Mouse (Mus musculus) B cell, adult 2 months (primary cell): ENCODE measurements around the gene Zfp408.
A peak's percentile ranks its signal among the peaks of the same experiment; 100 is the strongest.

Source experiments
- DNase-seq, 2 experiments: peaks; one replicate each; pipeline ENCODE4 v3.0.0; 2022

The Zfp408 gene

DNA sequence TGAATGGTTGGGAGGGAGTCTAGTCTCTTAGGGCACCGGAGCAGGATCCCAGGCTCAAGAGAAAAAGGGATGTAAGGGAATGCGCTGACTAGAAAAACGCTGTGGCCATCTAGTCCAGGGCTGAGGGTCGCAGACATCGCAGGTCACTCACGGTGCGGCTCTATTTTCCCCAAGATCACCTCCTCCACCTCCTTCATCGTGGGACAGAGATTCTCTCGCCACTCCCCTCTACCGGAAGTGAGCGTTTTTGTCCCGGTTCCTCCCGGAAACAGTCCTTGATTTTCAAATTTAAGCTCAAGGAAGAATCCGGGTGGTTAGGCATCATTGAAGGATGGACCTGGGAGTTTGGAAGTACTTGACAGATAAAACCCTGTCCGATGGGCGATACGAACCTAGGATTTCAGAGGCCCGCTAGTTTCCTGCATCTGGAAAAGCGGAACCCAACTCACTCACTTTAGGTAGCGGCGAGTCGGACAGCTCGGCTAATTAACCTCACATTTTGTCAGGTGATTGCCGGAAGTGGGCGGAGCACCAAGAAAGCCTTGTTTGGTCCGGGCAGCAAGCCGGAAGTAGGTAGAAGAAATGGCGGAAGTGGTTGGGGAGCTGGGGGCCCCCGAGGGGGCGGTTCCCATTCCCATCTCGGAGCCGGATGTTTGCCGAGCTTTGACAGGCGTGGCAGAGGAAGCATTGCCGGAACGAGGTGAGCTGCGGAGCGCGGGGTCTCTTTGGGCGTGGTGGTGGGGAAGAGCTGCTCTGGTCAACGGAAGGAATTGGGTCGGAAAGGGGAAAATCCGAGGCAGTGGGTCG is at the start of gene Zfp408, which contains the start of gene Arhgap1:
Zfp408 (minus strand) TSS at position 239 of the 807 bp plus-strand sequence.
Arhgap1 (plus strand) TSS at position 308 of the 807 bp plus-strand sequence.
- DNase-seq: peak; percentile 95 to 96

- no peak for DNase-seq
Observed at GRCm38 (mm10) chr2:91699225-91699624, 49.6 kb upstream of the Zfp408 start.

- no peak for DNase-seq
Observed at GRCm38 (mm10) chr2:91696225-91696590, 46.6 kb upstream of the Zfp408 start.

DNA sequence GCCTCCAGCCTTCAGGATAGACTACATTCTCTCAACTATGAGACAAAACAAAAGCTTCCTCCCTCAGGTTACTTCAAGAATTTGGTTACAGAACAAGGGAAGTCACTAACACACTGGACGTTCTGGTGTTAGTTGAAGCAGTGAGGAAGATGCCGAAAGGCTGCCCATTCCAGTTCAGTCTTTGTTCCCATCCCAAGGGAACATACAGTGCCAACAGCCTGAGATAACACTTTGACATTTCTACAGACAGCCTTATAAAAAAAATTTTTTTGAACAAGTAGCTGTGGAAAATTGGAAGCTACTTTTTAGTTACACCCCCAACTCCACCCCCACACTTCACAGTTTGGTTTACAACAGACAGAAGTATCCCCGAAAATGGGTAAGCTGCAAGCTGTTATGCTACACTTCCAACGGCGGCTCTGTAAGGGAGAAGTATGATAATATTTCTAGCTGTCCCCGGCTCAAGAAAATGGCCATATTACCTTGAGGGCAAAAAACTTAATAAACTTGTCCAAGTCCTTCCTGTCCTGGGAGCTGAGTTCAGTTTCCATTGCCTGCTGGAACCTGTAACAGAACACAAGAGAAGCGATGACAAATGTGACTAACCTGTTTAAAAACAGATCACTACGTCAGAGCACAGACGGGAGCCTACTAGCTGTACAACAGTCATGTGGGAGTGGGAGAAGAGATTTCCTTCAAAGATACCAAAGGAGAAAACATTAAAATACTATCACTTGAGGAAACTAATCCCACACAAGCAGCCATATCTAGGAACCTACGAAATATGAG is 46.0 kb upstream of the Zfp408 start:
- DNase-seq: no peak

DNA sequence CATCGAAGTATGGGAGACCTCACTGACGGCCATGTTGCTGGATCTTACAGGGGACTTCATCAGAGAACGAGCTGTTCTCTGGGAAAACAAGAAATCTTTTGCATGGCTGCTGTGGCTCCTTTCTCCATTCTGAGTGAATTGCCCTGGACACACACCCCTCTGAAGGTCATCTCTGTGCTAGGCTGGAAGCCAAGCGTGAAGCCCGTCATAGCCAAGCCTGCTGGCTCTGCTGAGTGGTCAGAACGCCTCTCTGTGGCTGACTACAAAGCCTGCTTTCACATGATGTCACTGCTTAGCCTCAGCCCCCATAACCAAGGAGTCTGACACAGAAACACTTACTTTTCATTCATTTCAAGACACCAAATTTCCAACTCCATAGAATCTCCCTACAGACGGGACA is 39.9 kb upstream of the Zfp408 start:
- DNase-seq: no peak

DNA sequence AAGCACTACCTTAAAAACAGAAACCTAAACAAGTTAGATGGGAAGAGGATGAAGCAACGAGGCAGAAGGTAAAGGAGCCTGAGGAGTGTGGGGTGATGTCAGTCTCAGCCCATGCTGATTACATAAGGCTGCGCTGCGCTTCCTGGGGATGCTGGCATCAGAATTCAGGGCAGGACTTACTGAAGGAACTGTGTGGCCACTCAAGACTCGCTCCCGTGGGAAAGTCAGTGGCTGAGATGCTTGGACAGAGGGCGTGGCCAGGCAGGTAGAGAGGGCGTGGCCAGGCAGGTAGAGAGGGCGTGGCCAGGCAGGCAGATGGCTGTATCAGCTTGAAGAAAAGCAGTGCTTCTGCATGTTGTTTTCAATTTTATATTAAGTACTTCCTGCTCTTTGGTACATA is 34.3 kb upstream of the Zfp408 start:
- no peak for DNase-seq

DNA sequence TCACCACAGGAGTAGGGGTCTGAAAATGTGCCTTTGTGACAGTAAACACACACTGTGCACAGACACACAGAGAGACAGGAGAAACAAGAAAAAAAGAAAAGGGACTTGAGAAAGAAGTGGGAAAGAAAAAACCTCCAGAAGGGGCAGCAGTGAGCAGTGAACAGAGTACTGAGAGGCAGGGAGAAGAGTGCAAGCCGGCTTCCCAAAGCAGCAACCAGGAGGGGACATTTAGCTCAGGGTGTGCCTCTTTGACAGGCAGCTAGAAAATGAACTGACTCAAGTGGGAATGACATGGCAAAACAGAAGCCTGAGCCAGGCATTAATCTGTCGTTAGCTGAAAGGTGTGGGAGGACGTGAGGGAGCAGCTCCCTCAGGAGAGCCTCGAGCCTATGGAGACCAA is 33.3 kb upstream of the Zfp408 start:
- DNase-seq: peak; percentile 15 to 22

- no peak for DNase-seq
Observed at GRCm38 (mm10) chr2:91676961-91677360, 27.4 kb upstream of the Zfp408 start.

DNA sequence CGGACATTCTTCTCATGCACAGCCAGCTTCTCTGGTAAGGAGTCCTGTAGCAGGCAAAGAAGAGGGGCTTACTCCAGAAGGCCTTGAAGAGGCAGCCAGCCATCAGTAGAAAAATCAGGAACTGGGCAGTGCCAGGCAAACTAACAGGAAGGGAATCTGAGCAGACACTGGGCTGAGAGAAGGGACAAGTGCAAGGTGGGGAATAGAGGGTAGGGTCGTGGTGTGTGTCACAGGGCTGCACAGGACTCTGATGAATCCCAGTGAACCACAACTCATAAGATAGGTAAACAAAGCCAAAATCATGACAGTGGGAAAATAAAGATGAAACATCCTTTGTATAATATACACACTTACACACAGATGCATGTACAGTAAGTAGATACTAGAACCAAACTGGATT is 26.8 kb upstream of the Zfp408 start:
- DNase-seq: no peak

GRCm38 (mm10) chr2:91674895-91675294 is 25.3 kb upstream of the Zfp408 start:
- no peak for DNase-seq

DNA sequence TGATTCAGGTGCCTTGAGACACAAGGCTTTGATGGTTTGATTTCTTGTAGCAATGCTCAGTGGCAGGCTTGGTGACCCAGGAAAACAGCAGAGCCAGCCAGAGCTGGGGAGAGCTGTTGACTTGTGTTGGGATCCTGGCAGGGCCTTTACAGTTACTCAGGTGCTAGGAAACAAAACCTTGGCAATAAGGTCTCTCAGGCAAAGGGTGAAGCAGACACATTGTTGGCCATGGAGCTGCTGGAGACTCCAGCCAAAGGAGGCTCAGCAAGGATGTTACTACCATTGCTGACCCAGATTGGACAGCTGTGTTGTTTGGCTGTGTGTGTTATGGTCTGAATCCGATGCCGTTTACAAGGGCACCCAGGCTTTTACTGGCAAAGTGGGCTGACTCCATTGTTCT is 24.0 kb upstream of the Zfp408 start:
- no peak for DNase-seq

DNA sequence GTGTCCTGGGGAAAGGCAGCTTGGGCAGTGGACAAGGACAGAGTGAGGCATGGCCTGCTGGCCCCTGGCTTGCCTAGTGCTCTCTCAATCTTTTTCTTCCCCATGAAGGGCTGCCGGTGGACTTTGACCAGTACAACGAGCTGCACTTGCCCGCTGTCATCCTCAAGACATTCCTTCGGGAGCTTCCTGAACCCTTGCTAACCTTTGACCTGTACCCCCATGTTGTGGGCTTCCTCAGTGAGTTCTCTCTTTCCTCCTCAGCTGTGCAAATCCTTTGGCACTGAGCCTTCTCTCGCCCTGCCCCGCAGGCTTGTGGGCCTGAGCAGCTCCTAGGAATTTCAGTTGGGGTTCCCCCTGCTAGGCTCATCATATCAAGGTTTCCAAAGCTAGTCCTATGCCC is 20.4 kb upstream of the Zfp408 start:
- DNase-seq: no peak

GRCm38 (mm10) chr2:91669326-91669725 is 19.7 kb upstream of the Zfp408 start:
- DNase-seq: no peak

- DNase-seq: no peak
Observed at GRCm38 (mm10) chr2:91667747-91668146, 18.2 kb upstream of the Zfp408 start.

DNA sequence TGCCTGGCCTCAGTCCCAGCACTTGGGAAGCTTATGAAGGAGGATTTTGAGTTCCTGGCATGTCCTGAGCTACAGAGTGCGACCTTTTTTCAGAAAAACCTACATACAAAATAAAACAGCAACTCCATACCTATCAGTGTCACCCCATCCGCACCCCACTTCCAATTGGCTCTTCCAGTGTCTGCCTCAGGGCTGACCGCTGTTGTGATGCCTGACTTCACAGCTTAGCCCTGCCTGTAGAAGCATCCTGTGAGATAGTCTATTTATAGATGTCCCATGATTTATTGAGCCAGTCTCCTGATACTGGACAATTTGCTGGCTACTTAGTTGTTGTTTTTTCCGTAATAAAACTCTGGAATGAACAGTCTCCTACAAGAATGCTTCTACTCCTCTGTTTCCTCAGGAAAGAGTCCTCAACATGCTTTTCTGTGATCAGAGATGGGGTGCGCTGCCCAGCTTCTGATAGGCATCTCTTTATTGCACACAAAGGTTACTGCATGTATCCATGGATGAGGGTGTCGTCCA is 16.9 kb upstream of the Zfp408 start:
- DNase-seq: no peak

- DNase-seq: no peak
Observed at GRCm38 (mm10) chr2:91664780-91665179, 15.2 kb upstream of the Zfp408 start.

GRCm38 (mm10) chr2:91660981-91661380 is 11.4 kb upstream of the Zfp408 start:
- no peak for DNase-seq

- DNase-seq: no peak
Observed at GRCm38 (mm10) chr2:91659657-91660056, 10.1 kb upstream of the Zfp408 start.

DNA sequence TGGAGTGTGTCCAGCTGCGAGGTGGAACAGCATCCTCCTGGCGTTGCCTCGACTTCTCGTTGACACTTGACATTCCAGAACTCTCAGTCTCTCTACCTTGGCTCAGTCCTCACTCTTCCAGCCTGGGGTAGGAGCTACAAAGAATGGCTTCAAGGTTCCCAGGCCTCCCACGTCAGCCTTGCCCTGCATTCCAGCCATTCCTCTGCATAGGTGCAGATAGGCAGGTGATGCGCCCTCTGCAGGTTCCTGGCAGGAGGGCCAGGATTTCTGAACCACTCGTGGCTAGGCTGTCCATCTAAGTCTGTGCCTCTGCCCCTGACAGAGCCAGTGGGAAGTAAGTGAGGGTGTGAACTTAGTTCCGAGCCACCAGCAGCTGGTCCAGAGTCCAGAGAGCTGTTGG is 7.2 kb upstream of the Zfp408 start:
- no peak for DNase-seq

GRCm38 (mm10) chr2:91655827-91656226 is 6.2 kb upstream of the Zfp408 start:
- no peak for DNase-seq

DNA sequence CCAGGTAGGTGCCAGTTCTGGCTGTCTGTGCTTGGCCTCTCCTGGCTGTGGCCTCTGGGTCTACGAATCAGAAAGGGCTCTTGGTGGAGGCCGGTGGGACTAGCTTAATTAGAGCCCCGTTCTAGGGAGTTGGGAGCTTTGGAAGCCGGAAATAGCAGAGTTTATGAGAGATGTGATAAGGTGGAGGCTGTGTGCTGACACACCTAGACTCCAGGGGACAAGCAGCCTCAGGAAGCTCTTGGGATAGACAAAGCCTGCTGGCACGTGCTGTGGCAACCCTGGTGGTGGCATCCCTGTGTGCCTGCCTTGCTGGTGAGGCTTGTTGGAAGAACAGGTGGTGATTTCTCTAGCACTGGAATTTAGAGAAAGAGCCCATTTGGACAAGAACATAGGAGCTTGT is 5.8 kb upstream of the Zfp408 start:
- no peak for DNase-seq

- DNase-seq: no peak
Observed at GRCm38 (mm10) chr2:91652863-91653262, 3.3 kb upstream of the Zfp408 start.

GRCm38 (mm10) chr2:91651458-91652258 is 2.1 kb upstream of the Zfp408 start:
- DNase-seq: no peak
